Mouse (Mus musculus) C2C12 (cell line): ENCODE data around the gene Prelp.

Experiments
- CTCF ChIP-seq: IDR thresholded peaks from one replicate; pipeline ENCODE4 v1.5.1; 2011; ENCODE audit not compliant: control insufficient read depth, insufficient read depth, insufficient read length
- MAX ChIP-seq: IDR thresholded peaks from one replicate; pipeline ENCODE4 v1.6.1; 2011; ENCODE audit warnings: mild to moderate bottlenecking, control low read depth
- MYOG ChIP-seq: IDR thresholded peaks from one replicate; pipeline ENCODE4 v1.6.1; 2011; ENCODE audit not compliant: control insufficient read depth, insufficient read length; ENCODE audit errors: extremely low read depth
- USF1 ChIP-seq: IDR thresholded peaks from one replicate; pipeline ENCODE4 v1.6.1; 2011; ENCODE audit warnings: low read depth, mild to moderate bottlenecking, control low read depth, moderate library complexity

DNA sequence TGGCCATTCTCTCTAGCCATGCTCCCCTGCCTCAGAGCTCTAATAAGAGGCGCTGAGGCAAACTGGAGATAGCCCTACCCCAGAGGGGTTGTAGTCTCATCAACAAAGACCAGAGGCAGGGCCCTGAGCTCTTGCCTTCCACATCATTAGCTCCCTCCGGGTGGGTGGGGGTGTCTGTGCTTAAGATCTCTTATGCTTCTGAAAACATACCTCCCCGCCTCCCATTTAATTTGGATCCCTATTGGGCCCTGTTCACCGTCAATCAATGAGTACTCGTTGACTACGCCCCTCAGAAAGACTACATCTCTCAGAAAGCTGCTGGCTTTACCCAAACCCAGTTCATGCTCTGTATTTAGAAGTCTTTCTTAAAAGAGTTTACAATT lies 3.1 kb downstream of the Prelp start:
- TF ChIP-seq CTCF: no peak
- TF ChIP-seq MYOG: no peak
- TF ChIP-seq USF1: no peak
- TF ChIP-seq MAX: no peak
